Mouse (Mus musculus) megakaryocyte, embryonic 14.5 days (primary cell): ENCODE results near the gene Gcnt3.

Source experiments
- FLI1 ChIP-seq: IDR thresholded peaks from 2 replicates; pipeline ENCODE4 v1.6.1; 2012; ENCODE audit warnings: low read length, inconsistent platforms, mixed read lengths
- GATA1 ChIP-seq: IDR thresholded peaks from 3 replicates; pipeline ENCODE4 v1.6.1; 2012; ENCODE audit warnings: mixed read lengths, low read length, inconsistent platforms, borderline replicate concordance

DNA sequence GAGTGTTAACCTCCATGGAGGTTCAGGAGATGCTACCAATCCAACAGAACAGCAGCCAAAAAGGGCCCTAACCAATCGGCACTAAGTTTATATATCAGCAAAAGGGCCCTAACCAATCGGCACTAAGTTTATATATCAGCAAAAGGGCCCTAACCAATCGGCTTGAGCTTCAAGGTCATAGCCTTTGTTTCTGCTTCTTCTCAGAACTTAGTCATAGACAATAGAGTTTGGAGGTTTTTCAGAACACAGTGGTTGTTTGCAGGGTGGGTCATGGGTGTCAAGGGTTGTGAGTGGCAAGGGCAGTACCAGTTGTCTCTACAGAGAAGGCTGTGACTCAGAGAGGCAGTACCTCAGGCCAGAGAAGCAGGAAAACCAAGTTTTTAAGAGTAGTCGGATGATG, 4.2 kb upstream of the Gcnt3 start:
- no peak for TF ChIP-seq GATA1
- TF ChIP-seq FLI1: no peak
